Comparison of ENCODE assay signal across 8 mouse cellular contexts in the genomic region with DNA sequence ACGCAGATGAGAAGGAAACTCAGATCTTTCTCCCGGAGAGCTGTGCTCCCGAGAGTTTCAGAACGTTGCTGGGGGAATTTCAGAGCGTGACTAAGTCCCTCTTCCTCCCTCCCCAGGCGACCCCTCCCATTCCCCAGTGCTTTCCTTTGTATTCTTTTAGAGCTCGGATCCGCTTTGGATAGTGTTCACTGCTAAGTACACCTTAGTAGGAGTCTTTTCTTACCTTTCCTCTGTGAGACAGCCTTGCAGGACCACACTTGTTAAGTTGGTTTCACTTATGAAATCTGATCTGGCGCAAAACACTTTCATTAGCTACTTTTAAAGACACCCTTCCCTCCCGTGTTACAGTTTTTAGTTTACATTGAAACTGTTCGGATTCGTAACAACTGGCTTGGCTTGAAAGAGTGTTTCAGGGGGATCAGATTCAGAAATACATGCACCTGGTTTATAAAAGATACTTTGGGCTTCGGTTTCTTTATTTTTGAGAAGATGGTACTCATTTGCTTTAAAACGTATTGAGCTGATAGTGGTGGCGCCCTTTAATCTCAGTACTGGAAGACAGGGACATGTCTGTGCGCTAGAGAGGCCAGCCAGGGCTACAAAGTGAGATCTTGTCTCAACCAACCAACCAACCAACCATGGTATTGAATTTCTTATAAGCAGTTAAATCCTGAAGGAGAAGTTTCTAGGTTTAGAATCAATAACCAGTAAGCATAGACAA. TPM values are rescaled to one million over a fixed set of nuclear protein-coding genes. Genes with fewer than 3 reads are reported as not detected.
DNase-seq lines count a peak whose midpoint lies in the region; ATAC-seq and TF ChIP-seq lines count a peak whose summit lies in the region.

No protein-coding gene starts in this region.

- peak overlapping the region; percentile 87 for H3K9ac ChIP-seq in kidney, embryonic 16.5 days (replicated peaks; ENCODE audit: low read length)

- TF ChIP-seq CTCF in bone marrow, adult 2 months (IDR thresholded peaks at IDR 0.05; ENCODE audit: control insufficient read depth, insufficient read depth, low read length), result no peak

- peak overlapping the region; percentile 88 for H3K4me2 ChIP-seq in kidney, embryonic 16.5 days (replicated peaks; ENCODE audit: low read depth, low read length)

- peaks cover 7% of the 10 kb centered on the region; the same call in 1 of the 2 replicates for H3K36me3 ChIP-seq in kidney, embryonic 16.5 days (ENCODE audit: insufficient read depth, low read length)
- peaks cover 19% of the 10 kb centered on the region for H3K36me3 ChIP-seq in hindbrain, embryonic 10.5 days
- peaks cover 21% of the 10 kb centered on the region for H3K36me3 ChIP-seq in macrophage (ENCODE audit: inconsistent target)

- TF ChIP-seq POLR2A in bone marrow, adult 2 months (IDR thresholded peaks at IDR 0.05; ENCODE audit: borderline replicate concordance, control insufficient read depth, low read depth, low read length), result no peak

- H3K4me3 ChIP-seq in kidney, embryonic 16.5 days (ENCODE audit: low read length), result peak overlapping the region; percentile 92
- H3K4me3 ChIP-seq in bone marrow, adult 2 months (replicated peaks; ENCODE audit: control insufficient read depth, low read depth, low read length), result peak overlapping the region; percentile 80
- H3K4me3 ChIP-seq in hindbrain, embryonic 10.5 days, result peak overlapping the region; percentile 72
- H3K4me3 ChIP-seq in macrophage (ENCODE audit: inconsistent target), result peak overlapping the region; percentile 97

- peaks cover 14% of the 10 kb centered on the region for H3K4me1 ChIP-seq in kidney, embryonic 16.5 days (ENCODE audit: insufficient read depth, low read length)
- no peaks in the 10 kb centered on the region; the same call in 1 of the 2 replicates for H3K4me1 ChIP-seq in bone marrow, adult 2 months (ENCODE audit: control insufficient read depth, insufficient read depth, low read length)
- H3K4me1 ChIP-seq in hindbrain, embryonic 10.5 days (replicated peaks), result peaks cover 12% of the 10 kb centered on the region

- ATAC-seq in kidney, embryonic 16.5 days (ENCODE audit: low FRiP score, low TSS enrichment), result peak; percentile 40; the same call in 1 of the 2 replicates
- no peak for ATAC-seq in monocyte, adult 5-6 weeks (replicated peaks; ENCODE audit: insufficient number of reproducible peaks, low FRiP score, low TSS enrichment, poor library complexity, severe bottlenecking)

- no peak for DNase-seq in kidney, adult 11 months
- no peak for DNase-seq in hindbrain, embryonic 10.5 days (ENCODE audit: low spot score)
- DNase-seq in ovary, postnatal 14 days (ENCODE audit: low spot score), result no peak
- DNase-seq in thymus, postnatal 4 days, result no peak

- peaks cover 55% of the 10 kb centered on the region for H3K79me2 ChIP-seq in macrophage (ENCODE audit: inconsistent target)

- WGBS in kidney, embryonic 16.5 days, result 16% methylated on average over 16 of the region's 16 CpGs
- WGBS in bone marrow, adult 2 months, result 18% methylated on average over 16 of the region's 16 CpGs
- 25% methylated on average over 16 of the region's 16 CpGs for WGBS in hindbrain, embryonic 10.5 days
- 20% methylated on average over 16 of the region's 16 CpGs for WGBS in macrophage (ENCODE audit: missing documents)

- H3K9me3 ChIP-seq in kidney, embryonic 16.5 days (ENCODE audit: low read length), result 0 out of 2 replicates have a peak, but pooled peaks cover 5% of the 10 kb centered on the region
- no peaks in the 10 kb centered on the region for H3K9me3 ChIP-seq in hindbrain, embryonic 10.5 days

- H3K27ac ChIP-seq in kidney, embryonic 16.5 days (ENCODE audit: low read length), result peak overlapping the region; percentile 61; the same call in 1 of the 2 replicates
- H3K27ac ChIP-seq in bone marrow, adult 2 months (ENCODE audit: control insufficient read depth, insufficient read depth, low read depth, low read length, poor library complexity), result peak overlapping the region; percentile 40; the same call in 1 of the 2 replicates
- peak overlapping the region; percentile 83 for H3K27ac ChIP-seq in hindbrain, embryonic 10.5 days
- H3K27ac ChIP-seq in macrophage, result peak overlapping the region; percentile 90

- H3K27me3 ChIP-seq in kidney, embryonic 16.5 days (ENCODE audit: insufficient read depth, low read length), result no peaks in the 10 kb centered on the region
- H3K27me3 ChIP-seq in hindbrain, embryonic 10.5 days (ENCODE audit: insufficient read depth, poor library complexity, severe bottlenecking), result no peaks in the 10 kb centered on the region

RNA-seq across cellular contexts. Expression of a gene that starts 0.7 kb away (rescaled TPM):
- polyA plus RNA-seq in kidney, embryonic 16.5 days (2015; fragmentation: Nextera tagmentation; extraction: Ambion mirVana), result 97.5 and 108 TPM in 2 replicates
- polyA plus RNA-seq in bone marrow, adult 2 months (2011; ENCODE audit: insufficient read depth, insufficient read length, low replicate concordance, missing spikeins), result 12.7 and 20.2 TPM in 2 replicates
- polyA plus RNA-seq in hindbrain, embryonic 10.5 days (2016; fragmentation: Nextera tagmentation; extraction: Ambion mirVana), result 54.4 and 62.7 TPM in 2 replicates
- 100 to 1,000 TPM in 14 of 26 experiments, 10 to 100 TPM in 12; 71.9 to 160 (median 106) TPM for total RNA-seq in macrophage (2018; cell fraction: chromatin; rRNA removed)
- total RNA-seq in macrophage (2018; cell fraction: cytosol; rRNA removed), result 100 to 1,000 TPM; 159 to 284 (median 214) TPM
- total RNA-seq in macrophage (2018; cell fraction: nucleus; rRNA removed), result 100 to 1,000 TPM; 119 to 231 (median 194) TPM
- polyA plus RNA-seq in macrophage (2018), result 233 to 282 TPM (median 273 TPM) in 3 replicates
- 173 to 236 TPM (median 206 TPM) in 3 replicates for total RNA-seq in monocyte, adult 5-6 weeks (2017)

Comparison
In these comparisons a context has a peak if more than half of its experiments do, and no peak if none do; other contexts are left out.
1. H3K27ac ChIP-seq: peak in every context shown above with its lines; median percentile 90 in macrophage; 83 in hindbrain, embryonic 10.5 days; 61 in kidney, embryonic 16.5 days; 40 in bone marrow, adult 2 months.